Mouse (Mus musculus): ENCODE data around the gene Pon1. TPM values are rescaled to one million over a fixed set of nuclear protein-coding genes. Genes with fewer than 3 reads are reported as not detected.

Gene Pon1
- polyA plus RNA-seq, 1 experiment from 2014 or later = 0.14 TPM

DNA sequence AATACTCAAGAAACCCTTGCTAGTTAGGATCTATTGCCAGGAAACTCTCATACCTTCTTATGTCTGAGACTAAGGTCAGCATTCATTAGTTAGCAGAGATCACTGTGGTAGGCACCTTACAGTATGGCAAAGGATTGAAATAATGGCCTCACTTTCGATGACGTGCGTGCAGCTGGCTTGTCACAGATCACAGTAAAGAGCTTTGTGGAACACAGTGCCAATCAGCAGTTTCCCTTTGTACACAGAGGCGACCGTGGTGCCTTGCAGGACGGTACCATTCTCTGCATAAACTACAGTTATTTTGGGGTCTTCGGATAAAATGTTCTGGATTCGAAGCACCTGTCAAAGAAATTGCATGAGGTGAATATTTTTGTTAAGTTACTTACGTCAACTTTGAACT is 25.6 kb downstream of the Pon1 start:
- no peak overlapping the region for H3K27ac ChIP-seq (ENCODE audit: low read length)
- no peak overlapping the region for H3K9ac ChIP-seq (ENCODE audit: low read depth, low read length)
- H3K9me3 ChIP-seq (replicated peaks; ENCODE audit: control insufficient read depth, low read length, poor library complexity, severe bottlenecking) = no peaks in the 10 kb centered on the region
- H3K4me2 ChIP-seq (ENCODE audit: low read length) = no peak overlapping the region
- H3K36me3 ChIP-seq (ENCODE audit: control insufficient read depth, insufficient read depth, low read length) = no peaks in the 10 kb centered on the region
- no peaks in the 10 kb centered on the region for H3K4me1 ChIP-seq (ENCODE audit: control insufficient read depth, insufficient read depth, low read length)
- peak; percentile 43; the same call in 1 of the 2 replicates for ATAC-seq
- WGBS = 68% methylated on average over 9 of the region's 9 CpGs
- no peaks in the 10 kb centered on the region for H3K27me3 ChIP-seq (ENCODE audit: control insufficient read depth, insufficient read depth, low read depth, low read length)
- no peak overlapping the region for H3K4me3 ChIP-seq (ENCODE audit: low read depth, low read length)

DNA sequence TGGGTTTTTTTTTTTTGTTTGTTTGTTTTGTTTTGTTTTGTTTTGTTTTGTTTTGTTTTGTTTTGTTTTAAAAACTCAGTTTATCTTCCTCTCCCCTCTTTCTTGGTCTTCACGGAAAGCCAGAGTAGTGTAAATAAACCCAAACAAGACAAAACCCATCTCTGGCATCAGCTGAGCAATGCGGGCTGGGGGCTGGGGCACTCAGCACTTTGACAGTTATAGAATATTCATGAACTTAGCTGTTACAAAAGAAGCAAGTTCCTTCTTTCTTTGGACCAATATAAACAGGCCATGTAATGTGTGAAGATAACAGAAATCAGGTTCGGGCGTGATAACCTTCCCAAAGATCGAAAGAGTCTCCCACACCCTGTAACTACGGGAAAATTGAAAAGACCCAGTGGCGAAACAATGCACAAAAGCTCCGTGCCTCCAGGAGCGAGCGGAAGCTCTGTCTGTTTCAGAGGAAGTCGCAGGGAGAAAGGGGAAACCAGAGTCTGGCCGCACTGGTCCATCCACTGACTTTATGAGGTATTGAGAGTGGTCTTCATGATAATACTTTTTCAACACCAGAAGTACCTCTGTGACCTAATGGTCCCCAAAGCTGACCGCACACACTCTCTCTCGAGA is 26.6 kb downstream of the Pon1 start:
- Histone ChIP-seq H3K9ac (ENCODE audit: low read depth, low read length) (no peak overlapping the region), H3K36me3 (ENCODE audit: control insufficient read depth, insufficient read depth, low read length) (no peaks in the 10 kb centered on the region), H3K4me1 (ENCODE audit: control insufficient read depth, insufficient read depth, low read length) (no peaks in the 10 kb centered on the region), H3K4me3 (ENCODE audit: low read depth, low read length) (no peak overlapping the region), H3K27me3 (ENCODE audit: control insufficient read depth, insufficient read depth, low read depth, low read length) (no peaks in the 10 kb centered on the region), H3K27ac (ENCODE audit: low read length) (no peak overlapping the region), H3K4me2 (ENCODE audit: low read length) (peak overlapping the region; percentile 19), H3K9me3 (replicated peaks; ENCODE audit: control insufficient read depth, low read length, poor library complexity, severe bottlenecking) (no peaks in the 10 kb centered on the region)
- WGBS = 26% methylated on average over 14 of the region's 14 CpGs
- ATAC-seq = no peak

DNA sequence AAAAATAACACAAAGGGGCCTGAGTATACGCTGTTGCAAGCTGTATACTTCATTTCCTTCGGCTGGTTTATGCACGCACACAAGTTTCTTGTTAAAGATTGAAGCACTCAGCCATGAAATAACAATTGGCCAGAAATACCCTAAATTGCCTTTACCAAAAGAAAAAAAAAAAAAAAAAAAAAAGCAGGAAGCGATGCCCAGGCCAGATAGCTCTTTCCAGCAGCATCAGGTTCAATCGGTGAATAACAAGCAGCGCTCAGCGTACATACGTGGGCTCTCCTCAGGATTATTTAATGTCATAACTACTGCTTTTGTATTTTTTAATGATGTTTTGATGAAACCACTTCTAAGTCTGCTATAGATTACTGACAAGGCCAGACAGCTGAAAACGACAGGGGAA is 28.9 kb downstream of the Pon1 start:
- no peak overlapping the region for H3K9ac ChIP-seq (ENCODE audit: low read depth, low read length)
- 77% methylated on average over 9 of the region's 9 CpGs for WGBS
- H3K4me1 ChIP-seq (ENCODE audit: control insufficient read depth, insufficient read depth, low read length) = no peaks in the 10 kb centered on the region
- ATAC-seq = no peak
- H3K27ac ChIP-seq (ENCODE audit: low read length) = no peak overlapping the region
- H3K36me3 ChIP-seq (ENCODE audit: control insufficient read depth, insufficient read depth, low read length) = peaks cover 11% of the 10 kb centered on the region; the same call in 1 of the 2 replicates
- H3K9me3 ChIP-seq (replicated peaks; ENCODE audit: control insufficient read depth, low read length, poor library complexity, severe bottlenecking) = no peaks in the 10 kb centered on the region
- no peak overlapping the region for H3K4me3 ChIP-seq (ENCODE audit: low read depth, low read length)
- H3K27me3 ChIP-seq (ENCODE audit: control insufficient read depth, insufficient read depth, low read depth, low read length) = no peaks in the 10 kb centered on the region
- no peak overlapping the region for H3K4me2 ChIP-seq (ENCODE audit: low read length)

DNA sequence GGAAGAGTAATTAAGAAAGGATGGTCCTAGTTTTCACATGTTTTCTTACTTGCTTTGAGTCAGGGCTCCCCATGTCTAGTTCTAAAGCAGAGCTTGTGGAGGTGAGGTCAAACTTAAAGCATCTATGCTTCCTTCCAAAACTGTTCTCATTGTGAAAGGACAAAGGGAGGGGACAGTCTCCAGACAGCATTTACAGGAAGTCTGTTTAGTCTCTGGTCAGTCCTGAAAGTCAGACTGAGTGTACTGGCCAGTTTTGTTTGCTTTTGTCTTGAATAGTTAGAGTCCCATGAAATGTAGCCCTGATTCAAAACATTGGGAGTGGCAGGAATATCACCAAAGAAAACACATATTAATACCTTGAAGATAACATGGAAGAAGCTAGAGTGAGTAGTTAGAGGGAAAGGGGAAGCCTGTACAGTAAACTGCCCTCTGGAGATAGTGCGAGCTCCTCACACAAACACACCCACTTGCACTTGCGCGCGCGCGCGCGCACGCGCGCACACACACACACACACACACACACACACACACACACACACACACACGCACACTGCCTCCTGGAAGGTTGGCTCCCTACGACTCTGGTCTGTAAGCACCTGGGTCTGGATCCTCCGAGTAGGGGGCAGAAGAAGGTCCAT is 30.1 kb downstream of the Pon1 start:
- Histone ChIP-seq H3K27me3 (ENCODE audit: control insufficient read depth, insufficient read depth, low read depth, low read length) (no peaks in the 10 kb centered on the region), H3K4me1 (ENCODE audit: control insufficient read depth, insufficient read depth, low read length) (no peaks in the 10 kb centered on the region), H3K9me3 (replicated peaks; ENCODE audit: control insufficient read depth, low read length, poor library complexity, severe bottlenecking) (no peaks in the 10 kb centered on the region), H3K9ac (ENCODE audit: low read depth, low read length) (no peak overlapping the region), H3K27ac (ENCODE audit: low read length) (no peak overlapping the region), H3K4me2 (ENCODE audit: low read length) (no peak overlapping the region), H3K4me3 (ENCODE audit: low read depth, low read length) (no peak overlapping the region), H3K36me3 (ENCODE audit: control insufficient read depth, insufficient read depth, low read length) (peaks cover 11% of the 10 kb centered on the region; the same call in 1 of the 2 replicates)
- ATAC-seq = no peak
- WGBS = 97% methylated on average over 14 of the region's 14 CpGs

DNA sequence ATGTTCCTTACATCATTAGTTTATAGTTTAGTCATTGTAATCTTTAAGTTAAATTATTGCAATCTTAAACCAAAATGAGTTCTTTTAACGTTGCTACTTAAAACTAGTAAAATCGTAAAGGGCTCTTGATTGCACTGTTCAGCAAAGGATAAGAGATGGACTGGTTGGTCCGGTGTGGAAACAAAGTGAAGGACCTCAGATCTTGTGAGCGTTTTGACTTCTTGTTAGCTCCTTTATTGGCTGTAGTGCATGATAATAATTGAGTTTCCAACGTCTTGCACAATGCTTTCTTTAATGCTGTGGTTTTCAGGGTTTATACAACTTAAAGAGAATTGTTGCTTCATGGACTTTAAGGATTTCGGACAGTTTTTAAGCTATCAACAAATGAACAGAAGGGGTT is 31.7 kb downstream of the Pon1 start:
- no peak overlapping the region for H3K4me3 ChIP-seq (ENCODE audit: low read depth, low read length)
- no peak overlapping the region for H3K27ac ChIP-seq (ENCODE audit: low read length)
- ATAC-seq = no peak
- 96% methylated on average over 6 of the region's 6 CpGs for WGBS
- no peaks in the 10 kb centered on the region for H3K27me3 ChIP-seq (ENCODE audit: control insufficient read depth, insufficient read depth, low read depth, low read length)
- H3K9me3 ChIP-seq (replicated peaks; ENCODE audit: control insufficient read depth, low read length, poor library complexity, severe bottlenecking) = no peaks in the 10 kb centered on the region
- H3K9ac ChIP-seq (ENCODE audit: low read depth, low read length) = no peak overlapping the region
- no peak overlapping the region for H3K4me2 ChIP-seq (ENCODE audit: low read length)
- no peaks in the 10 kb centered on the region for H3K4me1 ChIP-seq (ENCODE audit: control insufficient read depth, insufficient read depth, low read length)
- peaks cover 11% of the 10 kb centered on the region; the same call in 1 of the 2 replicates for H3K36me3 ChIP-seq (ENCODE audit: control insufficient read depth, insufficient read depth, low read length)

DNA sequence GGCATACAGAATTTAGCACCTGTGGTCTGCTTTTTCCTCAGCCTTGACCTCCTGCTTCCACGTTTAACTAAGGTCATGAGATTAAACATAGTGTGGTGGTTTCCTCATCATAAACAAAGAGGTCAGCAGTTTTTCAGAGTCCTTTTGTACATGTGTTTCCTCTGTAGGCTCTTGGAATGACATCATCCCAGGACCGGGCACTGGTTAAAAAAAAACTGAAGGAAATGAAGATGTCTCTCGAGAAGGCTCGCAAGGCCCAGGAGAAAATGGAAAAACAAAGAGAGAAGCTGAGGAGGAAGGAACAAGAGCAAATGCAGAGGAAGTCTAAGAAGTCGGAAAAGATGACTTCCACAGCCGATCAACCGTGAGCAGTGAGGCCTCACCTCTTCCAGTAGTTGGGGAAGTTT is 34.4 kb downstream of the Pon1 start:
- WGBS = 83% methylated on average over 7 of the region's 7 CpGs
- H3K27ac ChIP-seq (ENCODE audit: low read length) = no peak overlapping the region
- no peaks in the 10 kb centered on the region for H3K27me3 ChIP-seq (ENCODE audit: control insufficient read depth, insufficient read depth, low read depth, low read length)
- H3K36me3 ChIP-seq (ENCODE audit: control insufficient read depth, insufficient read depth, low read length) = peaks cover 19% of the 10 kb centered on the region
- H3K4me3 ChIP-seq (ENCODE audit: low read depth, low read length) = no peak overlapping the region
- H3K9ac ChIP-seq (ENCODE audit: low read depth, low read length) = no peak overlapping the region
- no peak overlapping the region for H3K4me2 ChIP-seq (ENCODE audit: low read length)
- no peaks in the 10 kb centered on the region for H3K4me1 ChIP-seq (ENCODE audit: control insufficient read depth, insufficient read depth, low read length)
- no peak for ATAC-seq
- no peaks in the 10 kb centered on the region for H3K9me3 ChIP-seq (replicated peaks; ENCODE audit: control insufficient read depth, low read length, poor library complexity, severe bottlenecking)

DNA sequence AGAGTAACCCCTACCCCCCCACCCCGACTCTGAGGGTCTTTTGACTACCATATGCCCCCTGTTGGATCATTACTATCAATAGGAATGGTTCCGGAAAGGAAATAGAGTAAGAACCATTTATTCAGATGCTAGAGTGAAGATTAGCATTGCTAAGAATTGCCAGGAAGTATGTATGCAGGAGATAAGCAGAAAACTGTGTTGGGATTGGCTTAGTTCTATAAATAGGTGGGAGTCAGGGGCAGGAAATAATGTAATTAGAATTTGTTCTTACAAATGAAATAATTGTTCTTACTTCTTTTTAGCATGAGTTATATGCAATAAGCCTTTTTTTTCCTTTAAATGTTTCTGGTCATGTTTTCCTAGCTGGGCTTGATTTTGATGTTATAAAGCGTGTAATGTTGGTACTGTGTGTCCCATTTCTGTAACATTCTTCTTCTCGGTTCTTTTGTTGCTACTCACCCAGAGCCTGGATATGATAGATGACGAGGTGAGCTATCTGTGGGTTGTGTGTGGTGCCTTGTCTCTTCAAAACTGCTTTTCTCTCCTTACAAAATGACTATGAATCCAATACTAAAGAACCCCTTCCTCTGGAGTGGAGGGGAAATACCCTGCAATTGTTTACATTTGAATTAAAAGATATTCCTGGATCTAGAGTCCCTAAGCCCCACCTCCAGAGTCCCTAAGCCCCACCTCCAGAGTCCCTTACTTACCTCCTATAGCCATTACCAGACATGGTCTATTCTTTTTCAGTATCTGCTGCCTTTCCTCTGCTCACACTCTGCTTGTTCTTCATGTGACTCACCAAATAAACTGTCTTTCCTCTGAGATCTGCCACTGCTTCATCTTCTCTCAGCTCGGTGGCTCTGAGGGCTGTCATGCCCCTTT is 37.0 kb downstream of the Pon1 start:
- no peak overlapping the region for H3K4me3 ChIP-seq (ENCODE audit: low read depth, low read length)
- H3K27ac ChIP-seq (ENCODE audit: low read length) = no peak overlapping the region
- 78% methylated on average over 6 of the region's 6 CpGs for WGBS
- no peaks in the 10 kb centered on the region for H3K4me1 ChIP-seq (ENCODE audit: control insufficient read depth, insufficient read depth, low read length)
- ATAC-seq = no peak
- no peak overlapping the region for H3K4me2 ChIP-seq (ENCODE audit: low read length)
- H3K9ac ChIP-seq (ENCODE audit: low read depth, low read length) = no peak overlapping the region
- H3K27me3 ChIP-seq (ENCODE audit: control insufficient read depth, insufficient read depth, low read depth, low read length) = no peaks in the 10 kb centered on the region
- H3K36me3 ChIP-seq (ENCODE audit: control insufficient read depth, insufficient read depth, low read length) = peaks cover 20% of the 10 kb centered on the region
- H3K9me3 ChIP-seq (replicated peaks; ENCODE audit: control insufficient read depth, low read length, poor library complexity, severe bottlenecking) = no peaks in the 10 kb centered on the region

DNA sequence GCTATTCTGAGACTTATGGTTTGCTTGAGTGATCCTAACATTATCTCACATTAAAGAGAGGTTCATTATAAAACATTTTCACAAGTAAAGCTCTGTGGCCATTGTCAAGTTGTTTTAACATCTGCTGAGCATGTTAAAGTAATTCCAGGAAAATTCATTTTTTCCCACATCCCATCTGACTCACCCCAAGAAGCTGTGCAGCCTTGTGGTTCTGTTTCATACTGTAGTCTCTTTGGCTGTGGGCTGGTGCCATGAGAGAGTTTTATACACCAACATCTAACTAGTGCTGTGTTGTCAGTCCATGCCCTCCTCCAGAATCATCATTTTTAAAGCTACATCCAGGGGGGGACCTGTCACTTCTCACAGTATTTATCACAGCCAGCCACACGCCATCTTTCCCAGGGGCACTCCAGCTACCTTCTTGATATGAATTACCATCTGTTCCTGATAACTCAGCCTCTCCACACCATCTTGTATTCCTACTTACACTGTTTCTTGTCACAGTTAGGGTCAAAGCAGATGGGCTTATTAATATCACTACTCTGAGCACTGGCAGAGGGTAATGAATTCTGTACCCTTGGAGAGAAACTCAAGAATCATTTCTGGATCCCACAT is 38.3 kb downstream of the Pon1 start:
- Histone ChIP-seq H3K9ac (ENCODE audit: low read depth, low read length) (no peak overlapping the region), H3K4me2 (ENCODE audit: low read length) (no peak overlapping the region), H3K9me3 (replicated peaks; ENCODE audit: control insufficient read depth, low read length, poor library complexity, severe bottlenecking) (no peaks in the 10 kb centered on the region), H3K4me1 (ENCODE audit: control insufficient read depth, insufficient read depth, low read length) (no peaks in the 10 kb centered on the region), H3K27me3 (ENCODE audit: control insufficient read depth, insufficient read depth, low read depth, low read length) (no peaks in the 10 kb centered on the region), H3K36me3 (ENCODE audit: control insufficient read depth, insufficient read depth, low read length) (peaks cover 16% of the 10 kb centered on the region; the same call in 1 of the 2 replicates), H3K4me3 (ENCODE audit: low read depth, low read length) (no peak overlapping the region), H3K27ac (ENCODE audit: low read length) (no peak overlapping the region)
- ATAC-seq = no peak
- WGBS = 81% methylated on average over 1 of the region's 1 CpGs

All from midbrain, embryonic 16.5 days (tissue).